Mouse (Mus musculus) forebrain, embryonic 14.5 days (tissue): ENCODE measurements around the gene Slc6a8. TPM values are rescaled to one million over a fixed set of nuclear protein-coding genes. Genes with fewer than 3 reads are reported as not detected.

ENCODE experiments used
- ATAC-seq: fragments of 200-750 bp; cut with Nextera tagmentation; 2 replicates; pipeline ENCODE4 v1.8.0; 2017; ENCODE audit warnings: mild to moderate bottlenecking, moderate library complexity
- DNase-seq: peaks from one replicate; pipeline ENCODE4 v3.0.0-alpha.2; 2015; ENCODE audit warnings: low spot score
- H3K27ac ChIP-seq: fragments of 300-500 bp; sonication (generic); 2 replicates; pipeline ENCODE4 v1.5.1; 2014; ENCODE audit warnings: low read depth, mild to moderate bottlenecking, control low read depth, low read length, moderate library complexity
- H3K27me3 ChIP-seq: fragments of 300-500 bp; sonication (generic); replicated peaks from 2 replicates; pipeline ENCODE4 v1.6.1; 2014; ENCODE audit warnings: low read length, control low read depth, mixed read lengths; ENCODE audit not compliant: control insufficient read depth, insufficient read depth
- H3K36me3 ChIP-seq: fragments of 300-500 bp; sonication (generic); 2 replicates; pipeline ENCODE4 v1.6.1; 2014; ENCODE audit warnings: low read length, control low read depth; ENCODE audit not compliant: control insufficient read depth, insufficient read depth
- H3K4me1 ChIP-seq: fragments of 300-500 bp; sonication (generic); 2 replicates; pipeline ENCODE4 v1.6.1; 2014; ENCODE audit warnings: antibody characterized with exemption, low read length, control low read depth; ENCODE audit not compliant: control insufficient read depth, insufficient read depth
- H3K4me2 ChIP-seq: fragments of 300-500 bp; sonication (generic); 2 replicates; pipeline ENCODE4 v1.6.1; 2014; ENCODE audit warnings: mild to moderate bottlenecking, control low read depth, low read length
- H3K4me3 ChIP-seq: fragments of 300-500 bp; sonication (generic); 2 replicates; pipeline ENCODE4 v1.5.1; 2014; ENCODE audit warnings: low read depth, low read length, control low read depth
- H3K9ac ChIP-seq: fragments of 300-500 bp; sonication (generic); 2 replicates; pipeline ENCODE4 v1.6.1; 2014; ENCODE audit warnings: mild to moderate bottlenecking, low read length, control low read depth, moderate library complexity
- H3K9me3 ChIP-seq: fragments of 300-500 bp; sonication (generic); replicated peaks from 2 replicates; pipeline ENCODE4 v1.6.1; 2016; ENCODE audit warnings: low read length, control low read depth, mixed read lengths; ENCODE audit not compliant: control insufficient read depth
- WGBS: fragments of 180-500 bp; shearing (Covaris S2); extraction: QIAGEN DNeasy Blood & Tissue Kit; methylation state at CpG from one replicate; pipeline ENCODE4 v1.1.7; 2014; 5-methylcytosine and 5-hydroxymethylcytosine counted together
- polyA plus RNA-seq: library from polyadenylated mRNA; unstranded; fragments of >200 nt; fragmentation: Nextera tagmentation; extraction: Ambion mirVana; gene quantifications from 2 replicates; pipeline ENCODE4 v1.2.1, GENCODE M21; 2014

The Slc6a8 gene
- polyA plus RNA-seq, 1 experiment from 2014 or later: 6.2 TPM

DNA sequence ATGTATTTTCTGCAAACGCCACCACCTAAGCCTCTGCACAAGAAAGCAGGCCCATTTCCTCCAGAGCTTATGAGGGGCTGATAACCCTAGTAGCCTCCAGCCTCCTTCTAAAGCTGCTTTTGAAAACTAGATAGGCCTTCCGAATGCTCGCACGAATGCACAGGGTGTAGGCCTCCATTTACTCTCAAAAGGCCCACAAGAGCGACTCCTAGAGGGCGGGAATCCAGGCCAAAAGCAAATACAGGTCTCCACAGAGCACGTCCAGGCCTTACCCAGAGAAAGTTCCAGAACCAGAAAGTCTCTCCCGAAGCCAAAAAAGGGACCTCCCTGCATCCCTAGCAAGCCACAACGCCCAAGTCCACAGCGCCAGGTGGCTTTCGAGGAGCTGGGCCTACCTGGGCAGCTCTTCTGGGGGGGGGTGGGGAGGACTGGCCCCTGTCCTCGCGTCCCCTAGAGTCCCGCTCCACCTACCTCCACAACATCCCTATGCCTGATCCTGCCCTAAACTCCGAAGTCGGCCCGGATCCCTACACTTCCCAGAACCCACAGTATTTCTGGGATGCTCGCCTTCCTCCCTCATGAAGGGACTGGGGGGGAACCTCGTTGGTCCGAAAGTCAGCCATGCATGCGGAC is 42.6 kb downstream of the Slc6a8 start:
- H3K4me3 ChIP-seq: peak overlapping the region; percentile 44
- H3K4me1 ChIP-seq: peaks cover 10% of the 10 kb centered on the region; the same call in 1 of the 2 replicates
- no peaks in the 10 kb centered on the region for H3K9me3 ChIP-seq
- DNase-seq (no peak), ATAC-seq (no peak; the same call in none of the 2 replicates)
- H3K27ac ChIP-seq: 0 out of 2 replicates have a peak overlapping the region, but pooled peaks have one; percentile 3
- peaks cover 3% of the 10 kb centered on the region; the same call in 1 of the 2 replicates for H3K36me3 ChIP-seq
- H3K4me2 ChIP-seq: peak overlapping the region; percentile 64
- H3K27me3 ChIP-seq: no peaks in the 10 kb centered on the region
- 35% methylated on average over 21 of the region's 21 CpGs for WGBS
- peak overlapping the region; percentile 60 for H3K9ac ChIP-seq

DNA sequence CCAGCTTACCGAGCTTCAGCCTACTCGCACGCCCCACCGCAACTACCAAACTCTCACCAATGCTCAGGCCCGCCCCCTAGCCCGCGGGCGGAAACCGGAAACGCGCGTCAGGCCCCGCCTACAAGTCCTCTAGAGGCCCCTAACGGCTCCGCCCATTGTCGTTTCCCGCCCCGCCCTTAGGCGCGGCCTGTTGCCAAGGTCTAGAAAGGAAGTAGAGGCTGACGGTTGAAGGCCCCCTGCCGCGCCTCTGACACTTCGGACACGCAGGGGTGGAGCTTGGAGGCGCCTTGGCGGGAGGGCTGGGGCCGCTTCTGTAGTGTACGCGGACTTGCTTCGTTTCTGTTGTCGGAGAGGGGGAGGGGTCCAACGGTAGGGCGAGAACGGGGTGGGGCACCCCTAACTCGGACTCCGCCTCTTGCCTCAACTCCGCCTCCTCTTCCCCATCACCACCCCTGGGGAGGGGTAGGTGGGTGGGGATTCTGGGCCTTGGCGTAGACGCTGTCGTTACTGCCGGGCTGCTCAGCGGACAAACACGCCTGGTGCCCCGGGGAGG is 43.2 kb downstream of the Slc6a8 start, which contains the start of the genes Bcap31 and Abcd1:
TSS of gene Bcap31 (minus strand) at position 67 of the 553 bp plus-strand sequence.
TSS of gene Abcd1 (plus strand) at position 489 of the 553 bp plus-strand sequence.
- WGBS: 29% methylated on average over 42 of the region's 45 CpGs
- no peaks in the 10 kb centered on the region for H3K9me3 ChIP-seq
- ATAC-seq: peak; percentile 95

GRCm38 (mm10) chrX:73716709-73717545 is 44.0 kb downstream of the Slc6a8 start:
- peak overlapping the region; percentile 44 for H3K4me3 ChIP-seq
- WGBS: 40% methylated on average over 28 of the region's 30 CpGs
- peaks cover 10% of the 10 kb centered on the region; the same call in 1 of the 2 replicates for H3K4me1 ChIP-seq
- peaks cover 3% of the 10 kb centered on the region; the same call in 1 of the 2 replicates for H3K36me3 ChIP-seq
- peak overlapping the region; percentile 60 for H3K9ac ChIP-seq
- peak overlapping the region; percentile 64 for H3K4me2 ChIP-seq
- ATAC-seq (no peak), DNase-seq (no peak)
- no peaks in the 10 kb centered on the region for H3K27me3 ChIP-seq
- H3K27ac ChIP-seq: peak overlapping the region; percentile 52; the same call in 1 of the 2 replicates
- H3K9me3 ChIP-seq: no peaks in the 10 kb centered on the region

More for the DNA sequence above, 43.2 kb downstream of the Slc6a8 start, which contains the start of the genes Bcap31 and Abcd1:
- peaks cover 3% of the 10 kb centered on the region; the same call in 1 of the 2 replicates for H3K36me3 ChIP-seq
- peak within 1 kb of the TSS; percentile 64 for H3K4me2 ChIP-seq
- peak within 1 kb of the TSS; percentile 63; the same call in 1 of the 2 replicates for H3K27ac ChIP-seq
- peak within 1 kb of the TSS; percentile 60 for H3K9ac ChIP-seq
- DNase-seq: peak; percentile 94
- H3K4me3 ChIP-seq: peak within 1 kb of the TSS; percentile 44
- no peaks in the 10 kb centered on the region for H3K27me3 ChIP-seq
- peaks cover 10% of the 10 kb centered on the region; the same call in 1 of the 2 replicates for H3K4me1 ChIP-seq

DNA sequence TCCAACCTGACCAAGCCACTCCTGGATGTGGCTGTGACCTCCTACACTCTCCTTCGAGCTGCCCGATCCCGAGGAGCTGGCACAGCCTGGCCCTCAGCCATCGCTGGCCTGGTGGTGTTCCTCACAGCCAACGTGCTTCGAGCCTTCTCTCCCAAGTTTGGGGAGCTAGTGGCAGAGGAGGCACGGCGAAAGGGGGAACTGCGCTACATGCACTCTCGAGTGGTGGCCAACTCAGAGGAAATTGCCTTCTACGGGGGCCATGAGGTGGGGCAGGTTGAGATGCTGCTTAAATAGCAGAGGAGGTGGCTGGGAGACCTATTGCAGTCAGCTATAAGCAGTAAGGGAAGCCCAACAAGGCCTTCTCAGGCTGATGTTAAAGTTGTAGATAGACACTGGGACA is 44.7 kb downstream of the Slc6a8 start:
- no peak overlapping the region for H3K27ac ChIP-seq
- WGBS: 76% methylated on average over 11 of the region's 11 CpGs
- H3K9me3 ChIP-seq: no peaks in the 10 kb centered on the region
- ATAC-seq: no peak
- H3K27me3 ChIP-seq: no peaks in the 10 kb centered on the region
- H3K9ac ChIP-seq: peak overlapping the region; percentile 60; the same call in 1 of the 2 replicates
- H3K36me3 ChIP-seq: no peaks in the 10 kb centered on the region
- H3K4me3 ChIP-seq: 0 out of 2 replicates have a peak overlapping the region, but pooled peaks have one; percentile 44
- DNase-seq: no peak
- peak overlapping the region; percentile 64 for H3K4me2 ChIP-seq
- H3K4me1 ChIP-seq: peaks cover 10% of the 10 kb centered on the region; the same call in 1 of the 2 replicates

DNA sequence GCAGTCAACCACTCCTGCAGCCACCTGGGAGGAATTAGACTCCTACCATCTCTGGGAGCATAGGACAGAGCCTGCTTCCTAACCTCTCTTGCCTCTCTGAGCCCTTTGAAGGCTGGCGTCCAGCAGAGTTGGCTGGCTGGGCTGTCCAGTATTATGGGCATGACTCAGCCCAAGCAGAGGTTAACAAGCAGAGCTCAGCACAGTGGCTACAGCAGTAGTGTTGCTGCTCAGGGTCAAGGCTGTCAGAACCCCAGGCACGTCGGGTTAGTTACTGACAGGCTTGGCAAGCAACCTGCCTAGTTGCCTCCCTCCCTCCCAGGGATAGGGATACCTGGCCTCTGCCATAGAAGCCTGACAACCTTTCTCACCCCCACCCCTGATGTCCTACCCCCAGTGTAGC is 45.3 kb downstream of the Slc6a8 start:
- H3K4me2 ChIP-seq: peak overlapping the region; percentile 12; the same call in 1 of the 2 replicates

DNA sequence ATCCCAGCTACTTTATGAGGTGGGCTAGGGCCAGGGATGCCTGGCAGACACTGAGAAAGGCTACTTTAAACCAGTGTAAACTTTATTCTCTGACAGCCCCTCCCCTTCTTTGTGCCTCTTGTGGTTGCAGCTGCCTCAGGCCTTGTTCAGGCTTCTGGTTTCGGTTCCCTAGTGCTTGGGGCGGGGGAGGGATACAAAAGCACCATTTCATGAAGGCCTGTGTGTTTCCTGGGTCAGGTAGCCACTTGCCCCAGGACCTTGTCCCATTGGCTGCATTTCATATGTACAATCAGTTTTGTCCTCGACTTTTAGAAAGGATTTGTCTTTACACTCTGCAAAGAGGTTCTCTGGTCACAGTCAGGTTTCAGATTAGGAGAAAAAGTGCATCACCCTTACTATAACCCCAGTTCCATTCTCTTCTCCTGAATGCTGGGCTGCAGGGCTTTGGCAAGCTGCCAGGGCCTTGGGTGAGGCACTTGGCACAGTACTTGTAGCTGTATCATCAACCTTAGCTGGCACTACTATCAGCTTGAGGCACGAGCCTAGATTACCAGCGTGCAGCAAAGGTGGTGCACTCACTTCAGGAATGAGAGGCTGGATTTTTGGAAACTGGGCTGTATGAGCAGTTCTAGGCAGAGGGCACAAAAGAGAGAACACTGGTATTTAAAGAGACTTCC is 45.9 kb downstream of the Slc6a8 start:
- Histone ChIP-seq H3K9me3 (no peaks in the 10 kb centered on the region), H3K4me3 (no peak overlapping the region), H3K4me2 (peak overlapping the region; percentile 12; the same call in 1 of the 2 replicates), H3K4me1 (peaks cover 10% of the 10 kb centered on the region; the same call in 1 of the 2 replicates), H3K9ac (0 out of 2 replicates have a peak overlapping the region, but pooled peaks have one; percentile 17), H3K36me3 (no peaks in the 10 kb centered on the region), H3K27me3 (no peaks in the 10 kb centered on the region), H3K27ac (no peak overlapping the region)
- peak; percentile 23 for DNase-seq
- 41% methylated on average over 5 of the region's 5 CpGs for WGBS
- ATAC-seq: no peak

More for the DNA sequence above, 45.3 kb downstream of the Slc6a8 start:
- 56% methylated on average over 3 of the region's 3 CpGs for WGBS
- no peak overlapping the region for H3K4me3 ChIP-seq
- H3K4me1 ChIP-seq: peaks cover 10% of the 10 kb centered on the region; the same call in 1 of the 2 replicates
- no peaks in the 10 kb centered on the region for H3K27me3 ChIP-seq
- H3K27ac ChIP-seq: no peak overlapping the region
- H3K9ac ChIP-seq: 0 out of 2 replicates have a peak overlapping the region, but pooled peaks have one; percentile 17
- ATAC-seq: no peak
- H3K36me3 ChIP-seq: no peaks in the 10 kb centered on the region
- no peak for DNase-seq
- H3K9me3 ChIP-seq: no peaks in the 10 kb centered on the region

- Histone ChIP-seq H3K9me3 (no peaks in the 10 kb centered on the region), H3K36me3 (no peaks in the 10 kb centered on the region)
- 42% methylated on average over 1 of the region's 1 CpGs for WGBS
Measured at GRCm38 (mm10) chrX:73730908-73731307, 58.0 kb downstream of the Slc6a8 start.

More at GRCm38 (mm10) chrX:73730908-73731307, 58.0 kb downstream of the Slc6a8 start:
- H3K27me3 ChIP-seq: no peaks in the 10 kb centered on the region
- H3K4me1 ChIP-seq: no peaks in the 10 kb centered on the region
- H3K9ac ChIP-seq: no peak overlapping the region
- H3K4me2 ChIP-seq: no peak overlapping the region
- no peak overlapping the region for H3K27ac ChIP-seq
- ATAC-seq: no peak
- no peak for DNase-seq
- H3K4me3 ChIP-seq: no peak overlapping the region
